Comparison of ENCODE assay signal across 8 mouse cellular contexts in genomic region chr3:36150537-36150933, GRCm38 (mm10). TPM values are rescaled to one million over a fixed set of nuclear protein-coding genes. Genes with fewer than 3 reads are reported as not detected.
DNase-seq lines count a peak whose midpoint lies in the region; ATAC-seq and TF ChIP-seq lines count a peak whose summit lies in the region.

No protein-coding gene starts in this region.

- no peak for TF ChIP-seq POLR2A in heart, adult 2 months (IDR thresholded peaks at IDR 0.05; ENCODE audit: insufficient read depth, low read depth, low read length)
- no peak for TF ChIP-seq POLR2A in spleen, adult 2 months (IDR thresholded peaks at IDR 0.05; ENCODE audit: low read depth, low read length)

- DNase-seq in heart, adult 2 months: no peak
- no peak for DNase-seq in heart, adult 8-10 months (ENCODE audit: low spot score)
- DNase-seq in spleen, adult 2 months (ENCODE audit: low read depth in 1 of 2, low spot score in 2 of 2): no peak
- no peak for DNase-seq in spleen, adult 12 weeks (ENCODE audit: low spot score)
- no peak for DNase-seq in left cerebral cortex, adult 8-10 months (ENCODE audit: low spot score in 2 of 2)
- no peak for DNase-seq in adrenal gland, postnatal 10 days

- intact Hi-C loops in heart, adult 2 months (cut with DNase I): loop anchor here (5.0 kb wide), 2 partner anchors 83 to 153 kb away; partner anchors contain the start of gene Acad9

- TF ChIP-seq CTCF in heart, adult 2 months (IDR thresholded peaks at IDR 0.05): no peak
- TF ChIP-seq CTCF in spleen, adult 2 months (IDR thresholded peaks at IDR 0.05; ENCODE audit: extremely low read depth, insufficient read depth, insufficient read length, insufficient replicate concordance): no peak

- peak overlapping the region; percentile 62; the same call in 1 of the 2 replicates for H3K4me2 ChIP-seq in limb, embryonic 15.5 days
- peak overlapping the region; percentile 71 for H3K4me2 ChIP-seq in stomach, embryonic 15.5 days

- peak overlapping the region; percentile 78 for H3K4me3 ChIP-seq in heart, adult 2 months
- peak overlapping the region; percentile 72; the same call in 1 of the 2 replicates for H3K4me3 ChIP-seq in spleen, adult 2 months (ENCODE audit: extremely low read depth, insufficient read depth, insufficient read length)
- H3K4me3 ChIP-seq in limb, embryonic 15.5 days: peak overlapping the region; percentile 96
- peak overlapping the region; percentile 70 for H3K4me3 ChIP-seq in stomach, embryonic 15.5 days (replicated peaks)

- H3K79me2 ChIP-seq in heart, adult 2 months (replicated peaks; ENCODE audit: control insufficient read depth, insufficient read depth, low read length): peaks cover 1% of the 10 kb centered on the region; the same call in 1 of the 2 replicates

- 16% methylated on average over 1 of the region's 1 CpGs for WGBS in heart, adult 2 months
- 27% methylated on average over 1 of the region's 1 CpGs for WGBS in spleen, adult 2 months
- WGBS in limb, embryonic 15.5 days: 13% methylated on average over 1 of the region's 1 CpGs
- whole genome bisulfite sequencing in stomach, embryonic 15.5 days: 6% methylated on average over 1 of the region's 1 CpGs

- no peak for TF ChIP-seq EP300 in heart, adult 2 months (IDR thresholded peaks at IDR 0.05; ENCODE audit: insufficient read depth, low read depth, low read length)

- H3K27ac ChIP-seq in heart, adult 2 months: peak overlapping the region; percentile 59; the same call in 1 of the 2 replicates
- no peak overlapping the region for H3K27ac ChIP-seq in spleen, adult 2 months (ENCODE audit: insufficient read depth, low read length)
- H3K27ac ChIP-seq in limb, embryonic 15.5 days: no peak overlapping the region
- H3K27ac ChIP-seq in stomach, embryonic 15.5 days: no peak overlapping the region

- H3K36me3 ChIP-seq in heart, adult 2 months (ENCODE audit: control insufficient read depth, insufficient read depth, low read length): no peaks in the 10 kb centered on the region
- H3K36me3 ChIP-seq in spleen, adult 2 months (ENCODE audit: control insufficient read depth, insufficient read depth, low read length): no peaks in the 10 kb centered on the region
- no peaks in the 10 kb centered on the region for H3K36me3 ChIP-seq in limb, embryonic 15.5 days
- no peaks in the 10 kb centered on the region for H3K36me3 ChIP-seq in stomach, embryonic 15.5 days

- H3K27me3 ChIP-seq in heart, adult 2 months (ENCODE audit: control insufficient read depth, insufficient read depth, low read length): no peaks in the 10 kb centered on the region
- no peaks in the 10 kb centered on the region for H3K27me3 ChIP-seq in spleen, adult 2 months (ENCODE audit: control insufficient read depth, insufficient read depth, low read length)
- H3K27me3 ChIP-seq in limb, embryonic 15.5 days: no peaks in the 10 kb centered on the region
- no peaks in the 10 kb centered on the region for H3K27me3 ChIP-seq in stomach, embryonic 15.5 days (replicated peaks)

- H3K9me3 ChIP-seq in limb, embryonic 15.5 days: no peaks in the 10 kb centered on the region
- no peaks in the 10 kb centered on the region for H3K9me3 ChIP-seq in stomach, embryonic 15.5 days

- H3K9ac ChIP-seq in heart, adult 2 months (ENCODE audit: low read depth, low read length): no peak overlapping the region
- no peak overlapping the region for H3K9ac ChIP-seq in limb, embryonic 15.5 days
- no peak overlapping the region for H3K9ac ChIP-seq in stomach, embryonic 15.5 days

- peaks cover 2% of the 10 kb centered on the region for H3K4me1 ChIP-seq in heart, adult 2 months (ENCODE audit: control insufficient read depth, insufficient read depth, low read length)
- peaks cover 3% of the 10 kb centered on the region; the same call in 1 of the 2 replicates for H3K4me1 ChIP-seq in spleen, adult 2 months (ENCODE audit: control insufficient read depth, insufficient read depth, insufficient read length)
- H3K4me1 ChIP-seq in limb, embryonic 15.5 days: peaks cover 23% of the 10 kb centered on the region
- peaks cover 9% of the 10 kb centered on the region for H3K4me1 ChIP-seq in stomach, embryonic 15.5 days

- ATAC-seq in limb, embryonic 15.5 days (ENCODE audit: insufficient number of reproducible peaks, low FRiP score, low TSS enrichment, low read depth): no peak
- ATAC-seq in stomach, embryonic 15.5 days (ENCODE audit: insufficient read depth, low FRiP score, low read depth): no peak

RNA-seq across cellular contexts. Expression of gene D3Ertd254e, which starts 0.3 kb away (rescaled TPM):
- total RNA-seq in heart, adult 2 months (2021): 1 to 10 TPM; 3.4 to 3.7 TPM
- polyA plus RNA-seq in heart, adult 2 months (2012; rRNA removed): 0.96 and 2.5 TPM in 2 replicates
- total RNA-seq in heart, adult 8-10 months (2022): 1 to 10 TPM; 3.0 to 4.7 (median 4.1) TPM
- polyA plus RNA-seq in spleen, adult 2 months (2012; rRNA removed): 0.33 and 0.38 TPM in 2 replicates
- polyA plus RNA-seq in limb, embryonic 15.5 days (2015; fragmentation: Nextera tagmentation; extraction: Ambion mirVana): 8.4 and 10.4 TPM in 2 replicates
- polyA plus RNA-seq in stomach, embryonic 15.5 days (2015; fragmentation: Nextera tagmentation; extraction: Ambion mirVana): 5.9 and 7.9 TPM in 2 replicates
- total RNA-seq in left cerebral cortex, adult 8-10 months (2022): 10 to 100 TPM; 17.1 to 22.3 (median 19.1) TPM
- total RNA-seq in adrenal gland, postnatal 10 days (2021): 1 to 10 TPM; 5.1 to 9.1 TPM
